Mouse (Mus musculus): Measurements from ENCODE around the gene Gm4027.
"Not testable (repeated sequence)": the region's sequence is repeated elsewhere in the genome, so short reads cannot be mapped to it uniquely, and the experiment has no call there.

The Gm4027 gene

GRCm38 (mm10) chr12:87618569-87618968 lies at the start of gene Gm4027:
Gene Gm4027 (plus strand): TSS chr12:87618869.
- not testable (repeated sequence) for DNase-seq

GRCm38 (mm10) chr12:87601388-87601787 lies 17.3 kb upstream of the Gm4027 start:
- DNase-seq, result not testable (repeated sequence)

DNA sequence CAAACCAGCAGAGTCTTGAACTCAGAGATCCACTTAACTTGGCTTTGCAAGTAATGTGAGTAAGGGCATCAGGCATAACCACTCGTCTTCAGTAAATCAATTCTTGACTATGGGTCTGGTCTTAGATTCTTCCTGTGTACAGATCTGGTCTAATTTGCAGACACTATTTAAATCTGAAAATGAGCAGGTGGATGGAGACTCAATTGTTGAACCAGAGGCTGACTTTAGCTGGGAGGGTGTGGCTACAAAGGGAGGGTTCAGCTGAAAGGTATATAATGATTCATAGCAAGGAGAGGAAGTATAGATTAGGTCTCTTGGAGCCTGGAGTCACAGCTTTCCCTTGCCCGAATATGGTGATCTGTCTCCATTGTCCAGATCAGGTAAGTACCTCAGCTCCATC lies 16.3 kb upstream of the Gm4027 start, which contains the start of gene Oog1:
Oog1 (plus strand) TSS at position 301 of the 400 bp plus-strand sequence.
- DNase-seq, result not testable (repeated sequence)

GRCm38 (mm10) chr12:87644520-87644919 lies 25.9 kb downstream of the Gm4027 start, which contains the start of gene Gm16381:
Gene Gm16381 (minus strand): TSS chr12:87644620.
- DNase-seq, result not testable (repeated sequence)

DNA sequence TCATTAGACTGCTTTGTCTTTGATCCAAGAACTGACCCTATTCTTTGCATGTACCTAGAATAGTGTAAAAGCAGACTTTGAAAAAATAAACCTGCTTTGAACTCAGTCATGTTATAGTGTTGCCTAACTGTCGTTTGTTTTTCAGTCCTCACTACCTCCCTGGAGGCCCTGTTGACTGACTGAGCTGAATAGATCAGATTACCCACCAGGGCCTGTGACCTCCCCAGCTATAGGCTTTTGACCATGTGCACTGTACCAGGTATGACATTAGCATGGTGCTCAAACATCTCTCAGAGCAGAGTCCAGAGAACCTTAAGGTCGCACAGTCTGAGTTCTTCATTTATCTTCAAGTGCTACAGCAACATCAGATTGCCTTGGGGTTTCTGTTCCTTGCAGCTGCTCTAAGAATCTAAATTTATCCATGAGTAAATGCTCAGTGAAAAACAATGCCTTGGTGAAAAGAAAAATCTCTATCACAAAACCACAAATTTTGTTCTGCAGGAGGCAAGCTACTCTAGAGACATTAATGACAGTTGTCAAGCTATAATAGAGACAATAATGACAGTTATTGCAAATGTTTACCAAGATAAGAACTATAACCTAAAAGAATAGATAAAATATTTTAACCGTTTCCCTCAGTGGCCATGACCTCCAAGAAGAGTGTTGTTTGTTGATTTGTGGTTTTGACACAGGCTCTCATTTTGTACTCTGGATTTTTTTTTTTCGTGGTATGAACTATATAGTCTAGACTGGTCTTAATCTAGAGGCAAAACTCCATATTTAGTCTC lies 34.4 kb downstream of the Gm4027 start:
- DNase-seq, result not testable (repeated sequence)
